Mouse (Mus musculus) right cerebral cortex, postnatal 14 days (tissue): ENCODE measurements around the gene Gal3st1.
"Not testable (repeated sequence)": the region's sequence is repeated elsewhere in the genome, so short reads cannot be mapped to it uniquely, and the experiment has no call there.

Source experiments
- DNase-seq: peaks from one replicate; pipeline ENCODE4 v3.0.0; 2022

The Gal3st1 gene

DNA sequence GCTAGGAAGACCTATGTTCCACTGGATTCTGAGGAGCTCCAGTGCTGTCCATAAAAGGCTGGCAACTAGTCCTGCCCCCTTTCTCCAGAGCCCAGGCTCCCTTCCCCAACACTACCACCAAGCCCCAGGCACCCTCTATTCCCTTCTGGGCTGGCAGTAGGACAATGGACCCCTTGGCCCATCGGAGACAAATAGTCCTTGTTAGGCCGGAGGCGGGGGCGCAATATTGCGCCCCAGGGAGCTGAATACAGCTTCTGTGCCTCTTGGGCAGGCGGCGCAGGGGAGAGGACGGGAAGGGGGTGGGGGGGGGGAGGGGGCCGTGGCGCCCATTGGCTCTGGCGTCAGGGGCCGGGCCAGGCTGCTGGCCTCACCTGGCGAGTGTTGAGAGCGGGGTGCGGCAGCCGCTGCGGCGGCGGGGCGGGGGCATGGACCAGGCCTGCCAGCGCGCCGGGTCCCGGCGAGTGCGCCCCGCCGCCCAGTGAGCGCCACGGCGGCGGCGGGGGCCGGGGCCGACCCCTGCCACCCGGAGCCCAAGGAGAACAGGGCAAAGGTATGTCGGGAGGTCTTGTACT lies at the start of gene Gal3st1:
TSS of gene Gal3st1 (plus strand) at position 346 of the 572 bp plus-strand sequence.
- DNase-seq = peak; percentile 21

DNA sequence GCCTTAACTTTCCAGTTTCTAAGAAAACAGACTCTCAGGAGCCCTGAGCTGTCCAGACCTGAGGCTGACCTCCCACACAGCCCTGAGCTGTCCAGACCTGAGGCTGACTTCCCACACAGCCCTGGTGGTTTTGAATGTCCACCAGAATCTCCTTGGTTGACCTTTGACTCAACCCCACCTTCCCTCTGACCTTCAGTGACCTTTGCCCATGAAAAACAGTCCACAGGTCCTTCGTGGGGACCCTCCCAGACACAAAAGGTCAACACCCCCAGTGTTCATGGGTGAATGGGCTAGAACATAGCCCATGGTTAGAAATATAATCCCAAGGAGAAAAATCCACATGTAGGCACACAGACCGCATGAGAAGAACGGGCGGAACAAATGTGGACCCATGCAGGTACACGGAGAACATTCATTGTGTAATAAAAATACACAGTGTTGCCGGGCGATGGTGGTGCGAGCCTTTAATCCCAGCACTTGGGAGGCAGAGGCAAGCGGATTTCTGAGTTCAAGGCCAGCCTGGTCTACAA lies 49.6 kb upstream of the Gal3st1 start:
- DNase-seq = no peak

DNA sequence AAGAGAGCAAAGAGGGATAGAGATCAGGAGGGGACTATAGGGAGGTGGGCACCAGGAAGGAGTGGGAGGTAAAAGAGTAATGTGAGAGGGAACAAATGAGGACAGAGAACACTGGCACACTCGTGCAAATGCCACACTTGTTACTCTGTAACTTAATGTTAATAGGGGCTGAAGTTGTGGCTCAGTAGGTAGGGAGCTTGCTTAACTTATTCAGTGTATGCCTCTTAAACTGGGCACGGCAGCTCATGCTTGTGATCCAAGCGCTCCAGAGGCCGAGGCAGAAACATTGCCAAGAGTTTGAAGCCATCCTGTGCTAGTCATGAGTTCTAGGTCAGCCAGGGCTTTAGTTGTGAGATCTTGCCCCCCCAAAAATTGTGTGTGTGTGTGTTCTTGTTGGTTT lies 48.3 kb upstream of the Gal3st1 start:
- no peak for DNase-seq

DNA sequence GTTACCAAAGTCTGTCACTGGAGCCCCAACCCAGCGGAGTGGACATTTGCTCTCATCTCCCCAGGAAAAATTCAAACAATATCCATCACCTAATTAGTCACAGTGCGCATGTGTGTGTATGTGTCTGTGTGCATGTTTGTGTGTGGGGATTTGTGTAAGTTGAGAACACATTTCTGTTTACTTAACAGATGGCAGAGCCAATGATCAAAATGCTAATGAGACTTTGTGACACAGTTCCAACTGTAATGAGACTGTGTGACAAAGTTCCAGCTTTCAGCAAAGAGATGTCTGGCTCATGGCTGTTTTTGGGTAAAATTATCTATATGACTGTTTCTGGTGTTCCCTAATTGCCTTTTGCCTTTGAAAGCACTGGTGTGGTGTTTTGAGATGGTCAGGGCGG lies 47.1 kb upstream of the Gal3st1 start:
- no peak for DNase-seq

DNA sequence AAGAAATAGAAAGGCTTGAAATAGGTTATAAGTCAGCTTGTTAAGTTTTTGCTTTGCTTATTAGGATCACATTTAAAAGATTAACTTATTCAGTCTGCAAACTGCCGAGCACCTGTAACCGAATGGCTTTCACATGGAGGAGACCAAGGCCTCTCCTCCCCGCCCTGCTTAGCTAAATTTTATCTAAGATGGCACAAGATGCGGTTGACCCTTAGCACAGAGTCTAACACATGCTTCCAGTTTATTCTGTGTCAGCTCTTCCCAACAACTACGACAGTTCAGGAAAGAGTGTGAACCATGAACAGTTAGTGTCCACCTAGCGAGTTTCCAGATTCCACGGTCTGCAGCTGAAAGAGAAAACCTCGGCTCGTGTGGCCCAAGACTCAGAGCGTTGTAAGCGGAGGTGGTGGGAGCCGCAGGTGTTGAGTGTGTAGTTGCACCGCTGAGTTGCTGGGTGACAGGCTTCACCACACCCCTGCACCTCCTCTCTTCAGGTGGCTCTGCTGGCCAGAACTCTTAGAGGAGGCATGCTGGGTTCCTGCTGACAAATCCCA lies 46.0 kb upstream of the Gal3st1 start:
- no peak for DNase-seq

DNA sequence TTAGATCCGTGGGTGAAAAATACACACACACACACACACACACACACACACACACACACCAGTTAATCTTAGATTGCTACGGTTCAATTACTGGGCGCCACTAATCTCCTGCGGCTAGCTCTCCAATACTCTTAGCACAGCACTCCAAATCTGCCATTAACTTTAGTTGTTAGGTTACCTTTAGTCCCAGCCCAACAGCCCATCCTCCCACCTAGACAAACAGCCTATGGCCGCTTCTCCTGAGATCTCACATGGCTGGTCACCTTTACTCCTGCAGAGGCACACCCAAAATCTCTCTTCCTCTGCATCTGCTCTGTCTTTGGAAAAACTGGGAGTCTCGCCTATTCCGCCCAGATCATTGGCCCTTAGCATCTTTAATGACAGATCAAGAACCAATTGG lies 42.1 kb upstream of the Gal3st1 start:
- no peak for DNase-seq

DNA sequence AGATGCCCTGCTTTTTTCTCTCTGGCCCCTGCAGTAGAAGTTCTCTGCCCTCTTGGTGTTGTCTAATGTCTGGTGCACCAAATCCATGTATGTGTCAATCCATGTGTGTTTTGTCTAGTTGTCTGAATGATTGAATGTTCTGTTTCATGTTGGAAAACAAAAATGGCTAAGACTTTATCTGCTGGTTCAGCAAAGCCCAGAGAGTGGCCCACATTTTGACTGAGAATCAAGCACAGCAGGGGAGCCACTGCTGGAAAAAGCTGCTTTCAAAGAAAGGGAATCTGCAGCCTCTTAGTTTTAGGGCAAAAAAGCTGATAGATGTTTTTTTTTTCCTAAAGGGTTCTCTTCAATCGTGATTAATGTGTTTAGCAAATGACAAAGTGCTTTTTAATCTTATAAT lies 37.0 kb upstream of the Gal3st1 start:
- DNase-seq = no peak

DNA sequence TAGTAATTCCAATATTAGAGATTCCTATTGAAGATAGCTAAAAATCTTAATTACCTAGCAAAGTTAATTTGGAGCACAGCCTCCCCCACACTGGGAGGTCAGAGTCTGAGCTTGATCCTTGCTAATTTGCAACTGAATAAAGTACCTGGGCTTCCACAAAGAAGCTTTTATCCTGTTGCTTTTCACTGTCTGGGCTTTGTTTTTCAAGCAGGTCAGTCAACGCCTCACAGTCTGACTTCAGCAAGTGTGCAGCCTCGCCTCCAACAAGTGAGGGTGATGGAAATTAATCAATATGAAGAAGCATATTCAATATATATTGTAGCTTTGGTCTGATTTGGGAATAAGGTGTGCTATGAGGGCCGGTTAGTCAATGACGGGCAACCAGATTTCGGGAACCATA lies 28.6 kb upstream of the Gal3st1 start:
- not testable (repeated sequence) for DNase-seq

DNA sequence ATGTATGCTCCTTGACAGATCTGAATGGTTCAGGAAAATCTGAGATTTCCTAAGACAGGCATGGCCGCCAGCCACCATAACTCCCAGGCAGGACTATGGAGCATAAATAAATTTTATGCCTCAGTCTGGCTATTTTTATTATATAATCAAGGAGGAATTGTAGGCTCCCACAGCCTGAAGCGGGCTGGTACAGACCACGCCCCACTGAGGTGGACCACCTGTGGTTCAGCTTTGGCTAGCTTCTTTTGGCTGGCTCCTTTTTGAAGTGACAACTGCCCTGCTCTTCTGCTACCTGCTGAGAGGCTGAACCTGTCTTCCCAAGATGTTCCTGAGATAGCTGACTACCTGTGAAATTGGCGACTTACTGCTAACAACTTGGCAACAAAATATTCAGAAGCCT lies 28.1 kb upstream of the Gal3st1 start:
- not testable (repeated sequence) for DNase-seq

DNA sequence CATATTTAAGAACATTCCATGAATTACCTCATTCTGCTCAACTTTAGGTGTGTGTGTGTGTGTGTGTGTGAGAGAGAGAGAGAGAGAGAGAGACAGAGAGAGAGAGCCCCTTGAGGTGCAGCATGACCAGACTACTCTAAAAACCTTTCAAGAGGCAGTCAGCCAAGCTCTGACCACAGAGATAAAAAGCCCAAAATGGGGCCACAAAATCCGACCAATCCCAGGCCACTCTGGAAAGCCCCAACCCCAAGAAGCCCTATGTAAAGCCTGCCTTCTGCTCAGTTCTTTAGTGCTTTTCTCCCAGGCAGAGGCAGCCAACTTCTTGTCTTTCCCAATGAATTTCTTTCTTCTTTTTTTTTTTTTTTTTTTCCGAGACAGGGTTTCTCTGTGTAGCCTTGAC lies 22.5 kb upstream of the Gal3st1 start:
- no peak for DNase-seq

DNA sequence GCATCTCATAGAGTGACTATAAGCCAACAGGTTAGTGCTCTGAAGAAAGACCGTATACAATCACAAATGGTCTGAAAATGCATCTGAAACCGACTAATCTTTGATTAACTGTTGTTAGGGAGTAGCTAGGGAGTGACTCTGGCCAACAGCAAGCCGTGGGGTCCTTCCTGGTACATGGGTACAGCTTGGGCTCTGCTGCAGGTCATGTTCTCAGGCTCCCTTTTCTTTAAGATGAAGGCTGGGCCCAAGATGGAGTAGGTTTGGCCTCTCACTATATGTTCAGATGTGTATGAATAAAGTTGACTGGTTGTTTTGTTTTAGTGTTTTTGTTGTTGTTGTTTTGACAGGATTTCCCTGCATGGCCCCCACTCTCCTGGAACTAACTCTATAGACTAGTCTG lies 21.7 kb upstream of the Gal3st1 start:
- no peak for DNase-seq

DNA sequence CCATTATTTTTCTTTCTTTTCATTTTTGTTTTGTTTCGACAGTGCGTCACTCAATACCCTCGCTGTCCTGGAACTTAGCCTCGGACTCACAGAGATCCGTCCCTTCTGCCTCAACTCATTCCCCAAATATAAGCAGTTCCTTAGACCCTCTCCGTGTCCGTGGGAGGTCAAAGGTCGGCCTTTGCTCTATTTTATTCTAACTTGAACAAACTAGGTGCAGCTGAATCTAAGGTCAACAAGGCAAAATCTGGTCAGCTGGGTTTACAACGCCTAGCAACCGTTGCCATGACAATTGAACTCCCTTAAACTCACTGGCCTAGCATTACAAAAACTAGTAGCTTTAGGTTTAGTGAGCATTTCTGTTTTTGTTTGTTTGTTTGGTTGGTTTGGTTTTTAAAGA lies 20.3 kb upstream of the Gal3st1 start:
- peak; percentile 25 for DNase-seq

DNA sequence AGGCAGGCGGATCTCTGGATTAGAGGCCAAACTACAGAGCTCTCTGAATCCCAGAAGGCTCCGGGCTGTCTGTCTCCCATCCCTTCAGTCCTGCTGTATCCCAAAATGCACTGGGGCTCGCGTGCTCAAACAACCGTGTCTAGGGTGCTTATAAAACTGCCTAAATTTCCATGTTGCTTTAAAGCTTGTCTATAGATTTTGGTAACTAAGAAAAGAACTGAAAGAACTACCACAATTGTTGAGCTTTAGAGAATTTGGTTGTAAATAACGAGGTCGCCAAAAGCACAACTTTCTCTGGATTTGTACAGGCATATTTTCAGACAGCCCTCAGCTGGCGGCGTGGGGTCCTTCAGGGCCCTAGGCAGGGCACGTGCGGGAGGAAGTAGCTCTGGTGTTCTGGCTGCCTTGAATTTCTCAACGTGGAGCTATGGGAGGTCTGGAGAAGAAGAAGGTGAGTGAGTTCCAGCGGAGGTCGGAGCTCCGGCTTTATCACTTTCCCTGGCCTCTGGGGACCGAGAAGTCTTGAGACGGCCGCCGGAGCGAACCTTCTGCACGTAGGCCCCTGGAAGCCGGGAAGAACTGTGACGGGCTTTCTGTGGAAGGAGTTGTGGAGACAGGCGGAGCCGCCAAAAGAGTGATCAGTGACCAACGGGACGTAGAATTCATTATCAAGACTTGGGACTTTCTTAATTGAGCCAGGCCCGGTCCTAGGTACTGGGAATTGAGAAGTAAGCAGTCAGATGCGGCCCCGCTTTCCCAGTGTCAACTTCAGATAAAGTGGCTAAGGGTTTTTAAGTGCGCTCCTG lies 19.6 kb upstream of the Gal3st1 start, which contains the start of gene Pes1:
TSS of gene Pes1 (plus strand) at position 366 of the 806 bp plus-strand sequence.
- peak; percentile 71 for DNase-seq

DNA sequence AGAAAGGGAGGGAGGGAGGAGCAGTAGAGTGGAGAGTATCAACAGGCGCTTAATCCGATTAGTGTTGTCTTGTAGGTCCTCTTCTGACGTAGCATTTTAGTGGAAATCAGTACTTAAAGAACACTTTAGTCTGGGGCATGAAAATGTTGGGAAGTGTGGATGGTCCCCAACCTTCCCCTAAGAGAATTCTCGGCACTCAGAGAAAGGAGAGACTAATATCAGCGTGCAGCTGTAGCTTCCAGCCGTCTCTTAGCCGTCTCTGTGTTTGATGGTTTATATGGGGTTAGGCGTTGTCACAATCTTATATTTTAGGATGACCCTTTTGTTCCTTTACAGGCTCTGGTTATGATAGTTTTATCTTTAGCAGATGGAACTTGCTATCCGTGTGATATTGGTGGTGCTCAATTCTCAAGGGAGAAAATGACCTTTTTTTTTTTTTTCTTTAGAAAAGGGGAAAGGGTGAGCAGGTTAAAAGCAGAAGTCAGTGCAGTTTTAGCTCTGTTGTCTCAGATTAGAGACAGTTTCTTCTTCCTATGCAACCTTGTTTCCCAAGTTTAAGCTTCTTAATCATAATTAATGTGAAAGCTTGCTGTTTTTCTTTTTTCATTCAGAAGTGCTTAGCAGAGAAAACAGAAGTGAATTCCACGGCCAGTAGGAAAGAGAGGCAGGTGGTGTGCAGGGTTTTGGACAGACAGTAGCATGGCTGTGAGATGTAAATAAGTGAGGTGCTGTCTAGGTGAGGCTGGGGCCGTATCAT lies 18.8 kb upstream of the Gal3st1 start:
- no peak for DNase-seq

DNA sequence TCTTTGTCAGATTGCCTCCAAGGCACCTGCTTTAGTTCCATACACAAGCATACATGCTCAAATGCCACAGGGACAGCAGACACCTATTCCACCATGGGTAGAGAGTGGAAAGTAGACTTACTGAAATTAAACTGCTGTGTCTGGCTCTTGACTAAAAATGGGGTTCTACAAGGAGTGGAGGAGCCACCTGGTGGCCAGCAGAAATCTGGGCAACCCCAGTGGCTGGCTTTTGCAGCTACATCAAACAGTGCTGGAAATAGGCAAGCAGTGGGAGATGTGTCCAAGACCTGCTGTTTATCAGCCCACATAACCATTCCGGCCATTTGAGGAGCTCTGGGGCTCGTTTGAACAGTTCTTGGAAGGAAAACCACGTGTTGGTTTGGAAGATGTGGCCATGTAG lies 13.6 kb upstream of the Gal3st1 start:
- DNase-seq = no peak

DNA sequence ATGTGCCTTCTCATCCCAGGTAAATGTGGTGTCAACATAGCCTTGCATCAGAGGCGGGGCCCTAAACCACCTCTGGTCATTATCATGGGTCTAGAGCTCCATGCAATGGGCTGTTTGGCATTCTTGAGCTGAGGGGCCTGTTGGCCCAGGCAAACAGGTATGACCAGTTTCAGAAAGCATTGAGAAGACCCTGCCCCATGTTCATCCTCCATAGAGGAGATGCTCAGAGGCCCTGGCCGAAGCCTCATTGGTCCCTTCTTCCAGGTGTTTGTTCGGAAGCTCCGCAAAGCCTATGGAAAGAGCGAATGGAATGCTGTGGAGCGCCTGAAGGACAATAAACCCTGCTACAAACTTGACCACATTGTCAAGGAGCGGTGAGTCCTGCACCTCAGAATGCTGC lies 13.1 kb upstream of the Gal3st1 start:
- no peak for DNase-seq

DNA sequence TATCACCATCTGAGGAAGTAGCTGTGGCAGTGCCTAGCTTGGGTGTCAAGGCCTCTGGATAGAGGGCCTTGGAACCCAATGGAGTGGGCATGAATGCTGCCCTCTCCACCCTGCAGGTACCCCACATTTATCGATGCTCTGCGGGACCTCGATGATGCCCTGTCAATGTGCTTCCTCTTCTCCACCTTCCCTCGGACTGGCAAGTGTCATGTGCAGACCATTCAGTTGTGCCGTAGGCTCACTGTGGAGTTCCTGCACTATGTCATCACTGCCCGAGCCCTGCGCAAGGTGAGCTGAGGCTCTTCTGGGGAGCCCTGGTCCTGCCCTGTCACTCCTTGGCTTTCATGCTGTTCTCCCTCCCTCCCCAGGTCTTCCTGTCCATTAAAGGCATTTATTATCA lies 10.4 kb upstream of the Gal3st1 start:
- DNase-seq = no peak

DNA sequence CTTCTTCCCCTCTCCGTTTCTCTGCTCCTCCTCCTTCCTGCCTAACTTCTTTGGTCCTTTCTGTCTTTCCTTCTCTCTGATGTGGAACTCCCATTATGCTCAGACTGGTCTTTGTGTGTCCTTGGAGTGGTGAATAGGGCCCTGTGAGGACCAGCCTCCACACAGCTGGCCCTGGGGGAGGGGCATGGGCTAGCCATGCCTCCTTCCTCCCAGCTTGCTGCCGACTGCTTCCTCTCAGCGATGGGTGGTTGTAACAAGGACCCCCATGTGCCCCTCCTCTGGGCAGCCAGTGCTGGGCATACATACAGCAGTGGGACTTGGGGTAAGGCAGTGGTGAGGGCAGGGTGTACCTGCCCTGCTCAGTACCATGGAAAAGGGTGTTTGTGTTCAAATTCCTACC lies 9.1 kb upstream of the Gal3st1 start:
- DNase-seq = peak; percentile 30

DNA sequence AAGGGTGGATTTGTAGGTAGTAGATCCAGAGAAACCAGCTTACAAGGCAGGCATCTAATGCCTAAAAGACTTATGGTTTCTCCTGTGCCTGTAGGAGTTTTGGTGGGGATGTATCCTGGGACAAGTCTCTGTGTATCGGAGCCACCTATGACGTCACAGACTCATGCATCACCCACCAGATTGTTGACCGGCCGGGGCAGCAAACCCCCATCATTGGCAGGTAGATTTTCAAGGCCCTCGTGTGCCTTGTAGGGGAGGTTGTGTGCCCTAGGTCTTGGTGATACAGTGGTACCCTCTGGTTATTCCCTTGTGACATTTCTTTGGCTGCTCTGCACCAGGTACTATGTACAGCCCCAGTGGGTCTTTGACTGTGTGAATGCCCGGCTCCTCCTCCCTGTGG lies 6.8 kb upstream of the Gal3st1 start, which contains the start of gene 4930556J24Rik:
TSS of gene 4930556J24Rik (minus strand) at position 101 of the 400 bp plus-strand sequence.
- no peak for DNase-seq

DNA sequence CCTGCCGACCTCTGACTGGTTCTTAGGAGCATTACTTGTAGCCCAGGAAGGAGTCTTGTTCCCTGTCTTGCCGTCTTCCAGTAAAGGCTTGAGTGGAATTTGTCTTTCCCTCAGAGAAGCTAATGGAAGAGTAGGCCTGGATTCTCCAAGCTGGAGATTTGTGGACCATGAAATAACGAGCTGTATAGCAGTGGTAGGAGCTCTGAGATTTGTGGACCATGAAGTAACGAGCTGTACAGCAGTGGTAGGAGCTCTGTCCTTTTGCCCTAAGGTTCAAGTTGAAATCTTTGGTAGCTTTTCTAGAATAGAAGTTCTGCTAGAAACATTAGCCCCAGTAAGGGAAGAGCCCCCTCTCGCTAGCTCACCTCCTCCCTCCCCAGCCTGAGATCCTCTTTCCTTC lies 5.0 kb upstream of the Gal3st1 start:
- no peak for DNase-seq

DNA sequence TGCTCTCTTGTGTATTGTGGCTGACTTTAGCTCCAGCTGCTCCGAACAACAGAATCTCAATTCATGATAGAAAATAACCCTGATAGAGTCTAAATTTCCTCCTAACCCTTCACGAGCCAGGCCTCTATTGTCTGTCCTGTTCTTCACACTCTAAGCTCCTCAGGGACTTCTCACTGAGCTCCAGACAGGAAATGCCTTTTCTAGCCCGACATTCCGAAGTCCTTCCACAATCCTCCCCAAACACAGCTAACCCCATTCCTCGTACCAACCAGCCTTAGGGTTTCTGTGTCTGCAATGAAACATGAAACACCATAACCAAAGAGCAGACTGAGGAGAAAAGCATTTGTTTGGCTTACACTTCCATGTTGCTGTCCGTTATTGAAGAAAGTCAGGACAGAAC lies 1.9 kb upstream of the Gal3st1 start:
- DNase-seq = no peak

DNA sequence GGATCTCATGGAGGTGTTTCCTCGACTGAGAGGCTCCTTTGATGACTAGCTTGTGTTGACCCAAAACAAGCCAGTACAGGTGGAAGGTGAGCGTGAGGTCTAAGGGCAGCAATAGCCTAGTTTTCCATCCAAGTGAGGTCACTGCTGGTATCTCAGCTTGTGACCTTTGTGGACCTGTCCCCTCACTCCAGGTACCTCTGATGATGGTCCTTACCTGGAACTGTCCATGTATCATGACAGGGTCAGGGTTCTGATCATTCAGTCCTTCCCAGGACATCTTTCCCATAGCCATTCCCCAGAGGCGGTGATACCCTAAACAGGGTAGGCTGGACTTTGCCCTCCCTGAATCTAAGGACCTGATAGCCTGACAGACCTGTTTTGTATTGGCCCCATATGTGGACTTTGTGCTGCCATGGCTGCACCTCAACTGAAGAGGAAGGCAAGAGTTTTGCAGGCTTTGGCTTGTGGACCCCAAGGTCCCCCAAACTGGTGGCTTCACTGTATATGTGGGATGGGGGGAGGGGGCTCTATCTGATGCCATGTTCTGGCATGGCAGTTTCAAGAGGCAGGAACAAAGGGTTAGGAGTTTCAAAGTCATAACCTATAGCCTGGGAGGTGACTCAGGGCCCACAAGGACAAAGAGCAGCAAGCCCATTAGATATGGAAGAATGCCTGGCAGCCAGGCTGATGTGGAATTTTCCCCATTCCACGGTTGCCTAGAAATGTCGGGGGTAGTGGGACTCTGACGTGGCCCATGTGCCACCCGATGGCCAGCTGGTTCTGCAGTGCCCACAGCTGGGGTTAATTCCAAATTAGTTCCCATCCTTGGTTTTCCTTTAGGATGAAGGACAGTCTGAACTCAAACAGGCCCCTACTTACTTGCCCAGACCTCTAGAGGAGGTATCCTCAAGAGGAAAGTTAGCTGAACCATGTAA lies 894 bp upstream of the Gal3st1 start:
- DNase-seq = no peak
